Mouse (Mus musculus) c-Kit-positive CD71-negative TER-119-negative erythroid progenitor cells, embryonic 14.5 days (primary cell): ENCODE data around the gene Zfyve19.
A peak's percentile ranks its signal among the peaks of the same experiment; 100 is the strongest.

ENCODE experiments used
- DNase-seq: peaks from one replicate; pipeline ENCODE4 v3.0.0-alpha.2; 2013; ENCODE audit warnings: low read depth

The Zfyve19 gene

DNA sequence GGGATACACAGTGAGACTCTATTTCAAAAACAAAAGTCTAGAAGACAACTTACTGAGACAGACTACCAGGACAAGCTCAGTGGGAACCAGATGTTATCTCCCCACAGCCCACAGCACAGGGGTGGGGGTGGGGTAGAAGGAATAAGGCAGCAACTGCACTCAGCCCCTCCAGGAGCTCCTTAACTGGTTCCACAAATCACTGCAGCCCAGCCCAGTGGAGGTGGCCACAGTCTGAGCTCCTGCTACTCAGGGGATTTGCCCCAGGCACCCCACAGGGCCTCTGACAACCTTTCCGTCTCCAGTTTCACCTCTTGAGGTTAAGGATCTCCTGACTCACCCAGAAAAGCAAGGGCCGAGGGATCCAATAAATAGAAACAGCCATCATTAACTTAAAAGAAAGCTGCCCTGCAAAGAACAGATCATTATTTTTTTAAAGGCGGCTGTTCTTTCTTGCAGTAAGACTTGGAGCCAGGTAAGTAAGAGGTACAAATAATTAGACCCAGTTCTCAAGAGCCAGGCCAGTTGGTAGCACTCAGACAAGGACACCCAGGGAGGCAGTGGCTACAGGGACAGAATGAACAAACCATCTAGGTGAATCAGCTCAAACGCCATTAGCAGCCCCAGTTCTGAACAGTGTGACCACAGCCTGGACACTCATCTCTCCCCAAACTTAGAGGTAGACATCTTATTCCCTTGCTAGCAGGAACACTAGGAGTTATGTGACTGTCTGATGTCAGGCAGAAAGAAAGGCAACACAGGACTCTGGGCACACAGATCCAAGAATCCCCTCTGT is 11.9 kb upstream of the Zfyve19 start:
- no peak for DNase-seq

DNA sequence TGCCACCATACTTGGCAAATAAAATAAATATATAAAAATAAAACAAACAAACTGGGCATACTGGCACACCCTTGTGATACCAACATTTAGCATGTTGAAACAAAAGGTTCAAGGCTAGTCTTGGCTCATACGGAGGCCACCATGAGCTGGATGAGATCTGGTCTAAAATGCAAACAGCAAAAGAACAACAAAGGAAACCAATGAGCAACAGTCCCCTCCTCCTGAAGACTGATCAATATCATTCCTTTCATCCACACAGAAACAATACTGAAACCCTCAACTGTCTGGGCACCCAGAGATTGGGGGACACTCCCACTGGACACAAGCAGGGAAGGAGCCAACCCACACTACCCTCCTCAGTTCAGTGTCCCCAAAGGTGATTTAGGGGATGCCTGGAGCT is 10.9 kb upstream of the Zfyve19 start:
- DNase-seq: no peak

DNA sequence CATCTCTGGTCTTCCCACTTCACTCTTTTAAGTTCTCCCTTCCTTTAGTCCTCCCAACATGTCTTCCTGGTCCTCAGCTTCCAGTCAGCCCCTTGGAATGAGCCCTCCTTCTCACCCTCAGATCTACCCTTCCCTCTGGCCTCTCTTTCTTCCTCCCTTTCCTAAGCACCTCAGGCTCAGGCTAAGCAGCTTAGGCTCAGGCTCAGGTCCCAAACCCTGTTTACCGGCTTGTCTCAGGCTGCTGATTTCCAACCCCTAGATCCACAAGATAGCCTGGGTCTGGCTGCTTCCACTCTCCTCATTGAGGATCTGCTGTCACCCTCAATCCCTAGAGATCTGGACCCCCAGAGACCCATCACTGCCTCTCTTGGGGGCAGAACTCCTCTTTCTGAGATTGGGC is 10.4 kb upstream of the Zfyve19 start:
- DNase-seq: no peak

DNA sequence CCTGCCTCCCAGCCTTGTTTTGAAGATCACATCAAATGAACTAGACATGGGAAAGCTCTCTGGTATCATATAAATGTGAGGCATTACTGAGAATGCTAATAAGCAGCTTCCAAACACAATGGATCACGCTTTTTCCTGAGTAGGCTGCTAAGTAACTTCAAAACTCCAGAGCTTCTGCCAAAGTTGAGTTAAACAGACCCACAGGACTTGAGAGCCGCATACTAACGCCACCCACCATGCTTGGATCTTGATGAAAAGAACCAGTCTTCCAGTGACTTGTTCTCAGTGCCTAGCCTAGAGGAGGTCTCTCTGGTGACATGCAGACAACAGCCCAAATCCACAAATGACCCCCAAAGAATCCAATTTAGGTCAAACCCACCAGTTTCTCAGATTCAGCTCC is 9.5 kb upstream of the Zfyve19 start:
- no peak for DNase-seq

DNA sequence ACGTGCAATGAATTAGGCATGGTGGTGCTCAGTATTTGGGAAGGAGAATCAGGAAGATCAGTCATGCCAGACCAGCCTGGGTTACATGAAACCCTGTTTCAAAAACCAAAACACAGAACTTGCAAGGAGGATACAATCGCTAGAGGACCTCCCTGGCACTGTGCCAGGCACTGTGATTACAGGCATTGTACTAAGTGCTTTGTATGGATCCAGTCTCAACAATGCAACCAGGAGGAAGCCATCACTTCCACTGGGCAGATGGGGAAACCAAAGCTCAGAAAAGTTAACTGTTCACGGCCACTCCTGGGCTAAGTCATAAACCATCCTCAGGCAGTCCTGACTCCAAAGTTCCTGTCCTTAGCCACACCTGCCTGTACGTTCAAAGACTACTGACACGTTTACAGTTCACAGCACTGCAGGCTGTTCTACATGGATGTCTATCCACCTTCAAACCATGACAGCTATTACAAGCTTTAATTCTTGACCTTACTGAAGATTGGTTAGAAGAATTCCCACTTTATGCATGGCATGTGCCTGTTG is 5.4 kb upstream of the Zfyve19 start:
- no peak for DNase-seq

DNA sequence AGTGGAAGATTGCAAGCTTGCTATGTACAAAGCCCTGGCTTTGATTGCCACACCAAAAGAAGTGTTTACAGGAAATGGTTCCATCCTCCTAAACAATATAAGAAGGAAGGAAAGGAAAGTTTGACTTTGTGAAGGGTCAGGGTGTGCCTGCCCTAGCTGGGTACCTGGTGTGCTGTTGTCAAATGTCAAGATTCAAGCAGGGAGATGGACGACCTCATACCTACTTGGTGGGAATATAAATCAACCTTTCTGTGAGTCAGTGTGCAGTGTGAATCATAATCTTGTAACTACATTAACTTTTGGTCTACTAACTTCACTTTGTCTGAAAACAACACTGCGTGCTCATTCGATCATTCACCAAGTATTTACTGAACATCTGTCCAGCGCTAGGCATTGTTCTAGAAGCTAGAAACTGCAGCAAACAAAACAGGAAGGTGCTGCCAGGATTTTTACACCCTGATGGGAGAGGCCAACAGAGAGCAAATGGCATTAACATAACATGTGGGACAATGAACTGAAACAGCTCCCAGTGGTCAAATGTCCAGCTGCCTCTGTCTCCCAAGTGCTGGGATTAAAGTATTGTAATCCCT is 4.5 kb upstream of the Zfyve19 start:
- no peak for DNase-seq

DNA sequence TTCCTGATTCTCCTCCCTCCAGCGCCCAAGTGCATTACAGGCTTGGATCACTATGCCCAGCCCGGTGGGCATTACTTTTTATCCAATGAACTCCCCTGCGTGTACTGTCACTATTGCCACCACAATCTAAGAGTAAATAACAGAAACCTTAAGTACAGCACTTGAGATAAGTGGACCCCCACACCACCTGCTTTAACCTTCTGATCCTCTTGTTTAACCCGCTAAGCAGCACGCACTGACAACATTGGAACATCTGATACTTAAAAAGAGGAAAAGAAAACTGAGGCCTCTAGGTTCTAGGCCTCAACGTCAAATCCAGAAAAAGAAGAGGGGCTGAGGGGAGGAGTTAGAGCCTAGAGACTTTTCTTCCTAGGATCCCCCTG is 465 bp upstream of the Zfyve19 start:
- no peak for DNase-seq

DNA sequence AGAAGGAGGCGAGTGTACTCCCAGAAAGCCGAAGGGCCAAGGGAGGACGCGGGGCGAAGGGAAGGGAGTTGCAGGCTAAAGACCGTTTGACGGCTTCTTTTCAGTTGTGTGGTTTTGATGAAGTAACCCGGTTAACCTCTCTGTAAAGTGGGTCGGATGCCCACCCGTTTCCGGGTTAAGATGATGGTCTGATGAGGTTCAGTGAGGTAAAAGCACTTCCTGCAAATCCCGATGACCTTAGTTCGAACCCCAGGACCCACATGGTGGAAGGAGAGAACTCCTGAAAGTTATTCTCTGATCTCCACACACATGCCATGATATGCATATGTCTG is 725 bp downstream of the Zfyve19 start:
- no peak for DNase-seq

DNA sequence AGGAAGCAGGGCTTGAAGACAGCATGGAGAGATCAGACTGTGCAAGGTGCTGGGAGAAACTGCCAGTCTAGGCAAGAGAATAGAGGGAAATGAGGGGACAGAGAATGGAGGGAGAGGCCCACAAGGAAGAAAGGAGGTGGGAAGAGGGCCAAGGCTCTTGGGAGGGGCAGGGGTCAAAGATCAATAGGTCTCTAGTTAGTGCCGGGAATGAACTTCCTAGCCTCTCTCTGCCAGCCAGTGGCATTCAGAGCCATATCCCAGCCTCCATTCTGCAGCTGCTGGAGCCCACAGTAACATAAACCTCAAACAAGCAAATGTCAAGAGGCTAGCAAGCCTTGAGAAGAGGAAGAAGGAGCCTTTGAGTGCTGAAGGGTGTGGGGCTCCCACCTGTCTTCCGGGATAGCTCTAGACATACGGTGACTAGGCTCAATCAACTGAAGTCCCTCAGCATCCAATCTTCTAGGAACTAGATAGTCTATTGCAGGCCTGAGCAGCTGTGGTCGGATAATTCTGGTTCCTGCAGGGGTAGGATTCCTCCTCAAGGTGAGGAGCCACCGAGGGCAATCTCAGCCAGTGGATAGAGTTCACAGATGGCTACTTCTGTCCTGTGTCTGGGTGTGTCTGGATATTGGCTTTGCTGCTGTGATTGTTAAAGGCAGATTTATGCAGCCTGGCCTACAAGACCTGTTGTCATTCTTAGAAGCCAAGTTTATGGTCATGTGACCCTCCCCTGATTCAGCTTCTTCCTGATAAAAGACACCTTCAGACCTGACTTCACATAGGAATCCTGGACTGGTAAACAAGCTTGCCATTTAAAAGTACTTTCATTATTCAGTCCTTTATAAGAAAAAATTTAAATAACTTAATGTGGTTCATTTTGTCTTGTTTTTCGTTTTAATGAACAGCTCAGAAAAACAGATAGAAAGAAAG is 21.6 kb downstream of the Zfyve19 start, which contains the start of gene Ppp1r14d:
Gene Ppp1r14d, minus strand, starts transcription at position 132 of the 930 bp plus-strand sequence.
- no peak for DNase-seq

DNA sequence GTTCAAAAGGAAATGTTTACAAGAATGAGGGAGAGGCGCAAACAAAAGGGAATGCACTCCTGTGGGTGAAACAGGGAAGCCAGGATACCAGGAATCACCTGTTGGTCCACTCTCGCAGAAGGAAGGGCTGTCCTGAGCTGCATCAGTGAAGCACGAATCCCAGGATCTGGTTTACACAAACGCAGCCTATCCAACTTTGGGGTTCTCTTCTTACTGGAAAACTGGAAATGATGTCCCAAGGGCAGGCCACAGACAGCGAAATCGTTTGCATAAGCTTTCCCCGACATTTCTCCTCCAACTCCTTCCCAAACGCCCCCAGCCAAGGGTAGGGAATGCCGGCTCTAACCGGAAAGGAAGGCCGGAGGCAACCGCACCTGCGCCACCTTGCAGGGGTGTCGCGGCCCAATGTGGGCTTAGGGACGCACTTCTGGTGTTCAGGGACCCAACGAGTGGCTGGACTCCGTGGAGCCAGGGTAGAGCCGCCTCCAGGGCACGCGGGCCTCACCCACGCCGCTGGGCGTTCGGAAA is 28.3 kb downstream of the Zfyve19 start:
- DNase-seq: no peak

DNA sequence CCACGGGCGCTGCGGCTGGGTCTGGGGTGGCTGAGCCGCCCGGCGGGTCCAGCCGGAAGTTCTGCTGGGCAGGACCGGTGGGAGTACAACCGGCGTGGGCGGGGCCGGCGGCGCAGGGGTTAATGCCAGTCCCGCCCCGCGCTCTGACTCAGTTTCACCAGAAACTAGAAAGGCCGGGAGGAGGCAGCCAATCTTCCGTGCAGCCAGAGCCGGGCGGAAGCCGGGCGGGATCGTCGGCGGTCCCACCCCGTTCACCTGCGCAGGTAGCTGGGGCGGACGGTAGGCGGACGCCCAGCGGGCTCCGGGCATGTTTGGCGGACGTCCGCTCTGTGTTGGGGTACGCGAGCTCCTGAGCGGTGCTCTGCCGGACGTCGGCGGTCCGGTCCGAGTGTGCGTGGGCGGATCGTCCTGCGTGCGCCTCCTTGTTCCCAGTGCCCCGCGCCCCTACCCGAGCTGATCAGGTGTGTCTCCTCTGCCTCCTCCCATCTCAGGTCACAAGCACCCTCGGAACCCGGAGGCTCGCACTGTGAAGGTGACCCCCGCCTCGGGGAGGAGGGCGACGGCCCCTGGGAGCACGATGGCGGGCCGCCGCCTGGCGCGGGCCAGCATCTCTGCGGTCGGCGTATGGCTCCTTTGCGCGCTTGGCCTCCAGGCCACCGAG is 28.9 kb downstream of the Zfyve19 start, which contains the start of gene Spint1:
Gene Spint1, plus strand, starts transcription at position 153 of the 661 bp plus-strand sequence.
- DNase-seq: no peak

DNA sequence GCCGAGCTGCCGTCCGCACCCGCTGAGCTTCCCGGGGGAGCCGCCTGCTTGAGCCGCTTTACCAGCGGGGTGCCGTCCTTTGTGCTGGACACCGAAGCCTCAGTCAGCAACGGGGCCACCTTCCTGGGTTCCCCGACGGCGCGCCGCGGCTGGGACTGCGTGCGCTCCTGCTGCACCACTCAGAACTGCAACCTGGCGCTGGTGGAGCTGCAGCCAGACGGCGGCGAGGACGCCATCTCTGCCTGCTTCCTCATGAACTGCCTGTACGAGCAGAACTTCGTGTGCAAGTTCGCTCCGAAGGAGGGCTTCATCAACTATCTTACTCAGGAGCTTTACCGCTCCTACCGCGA is 29.4 kb downstream of the Zfyve19 start:
- no peak for DNase-seq

DNA sequence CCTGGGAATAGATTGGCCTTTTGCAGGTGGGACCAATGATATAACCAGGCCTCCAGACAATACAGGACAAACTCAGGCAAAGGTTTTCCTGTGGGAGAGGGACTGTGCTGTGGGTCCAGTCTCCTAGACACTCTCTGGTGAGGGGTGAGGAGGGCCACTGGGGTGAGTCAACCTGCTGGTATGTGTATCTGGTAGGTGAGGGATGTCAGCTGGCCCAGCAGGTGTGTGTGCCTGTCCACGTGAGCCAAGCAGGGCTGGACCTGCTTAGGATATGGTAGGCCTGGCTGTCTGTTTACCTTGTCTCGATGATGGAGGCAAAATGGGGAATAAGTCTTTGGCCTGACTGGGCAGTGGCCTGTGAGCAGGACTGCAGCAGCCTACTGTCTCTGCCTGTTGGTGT is 30.3 kb downstream of the Zfyve19 start:
- no peak for DNase-seq

DNA sequence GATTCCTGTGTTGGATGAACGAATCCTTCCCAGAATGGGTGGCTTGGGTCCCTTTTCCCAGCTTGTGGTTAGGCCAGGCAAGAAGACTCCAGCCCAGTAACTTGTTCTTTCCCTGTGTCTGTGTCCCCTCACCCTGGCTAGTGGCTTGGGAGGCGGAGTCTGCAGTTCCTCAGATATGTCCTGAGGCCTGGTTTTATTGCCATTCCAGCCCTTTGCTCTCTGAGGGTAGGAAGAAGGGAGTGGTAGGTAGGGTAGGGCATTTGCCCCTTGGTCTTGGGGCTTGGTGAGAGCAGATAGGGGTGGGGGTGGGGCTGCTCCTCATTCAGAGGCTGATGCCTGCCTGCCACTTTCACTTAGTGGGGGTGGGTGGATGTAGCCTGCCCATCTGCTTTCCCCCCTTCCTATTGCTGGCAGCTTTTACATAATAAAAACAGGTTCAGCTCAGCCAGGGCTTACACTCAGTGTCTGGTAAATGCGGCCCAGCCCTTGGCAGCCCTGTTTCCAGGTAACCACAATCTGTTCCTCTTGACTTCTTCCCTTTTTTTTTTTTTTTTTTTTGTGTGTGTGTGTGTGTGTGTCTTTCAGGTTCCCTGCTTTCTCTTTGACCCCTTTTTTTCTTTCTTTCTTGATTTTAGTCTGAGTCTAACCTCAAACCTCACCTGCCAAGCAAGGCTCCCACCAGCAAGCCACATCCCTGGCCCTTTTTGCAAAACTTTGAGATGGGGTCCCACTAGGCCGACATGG is 31.8 kb downstream of the Zfyve19 start:
- no peak for DNase-seq

DNA sequence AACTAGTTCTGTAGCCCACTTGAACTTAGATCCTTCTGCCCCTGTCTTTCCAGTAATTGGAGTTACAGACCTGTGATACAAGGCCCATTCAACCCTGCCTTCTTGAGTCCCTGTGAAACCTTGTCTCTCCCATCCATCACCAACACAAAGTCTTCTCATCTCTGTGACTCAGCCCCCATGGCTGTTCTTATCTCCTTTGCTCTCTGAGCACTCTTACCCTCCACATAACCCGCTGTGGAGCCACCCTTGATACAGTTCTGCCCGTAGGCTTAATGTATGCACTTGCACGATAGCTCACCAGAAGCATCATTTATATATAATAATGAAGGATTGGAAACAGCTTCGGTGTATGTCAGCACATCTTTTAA is 32.4 kb downstream of the Zfyve19 start:
- DNase-seq: no peak

DNA sequence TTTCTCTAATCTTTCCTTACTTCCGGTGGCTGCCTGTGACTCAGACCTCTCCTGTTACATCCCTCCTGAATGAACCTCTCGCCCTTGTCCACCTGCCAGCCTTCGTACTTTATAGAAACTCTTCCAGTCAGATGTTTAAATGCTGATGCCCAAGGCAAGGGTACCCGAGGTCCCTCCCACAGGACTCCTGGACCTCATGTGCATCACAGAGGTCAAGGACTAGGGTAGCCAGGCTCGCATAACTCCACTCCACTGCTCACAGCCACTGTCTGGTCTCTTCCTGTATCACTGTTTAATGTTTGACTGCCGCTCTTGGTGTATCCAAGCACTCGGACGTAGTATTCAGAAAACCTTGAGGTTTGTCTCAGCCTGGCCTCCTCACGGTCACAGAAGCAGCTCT is 34.1 kb downstream of the Zfyve19 start:
- DNase-seq: no peak

DNA sequence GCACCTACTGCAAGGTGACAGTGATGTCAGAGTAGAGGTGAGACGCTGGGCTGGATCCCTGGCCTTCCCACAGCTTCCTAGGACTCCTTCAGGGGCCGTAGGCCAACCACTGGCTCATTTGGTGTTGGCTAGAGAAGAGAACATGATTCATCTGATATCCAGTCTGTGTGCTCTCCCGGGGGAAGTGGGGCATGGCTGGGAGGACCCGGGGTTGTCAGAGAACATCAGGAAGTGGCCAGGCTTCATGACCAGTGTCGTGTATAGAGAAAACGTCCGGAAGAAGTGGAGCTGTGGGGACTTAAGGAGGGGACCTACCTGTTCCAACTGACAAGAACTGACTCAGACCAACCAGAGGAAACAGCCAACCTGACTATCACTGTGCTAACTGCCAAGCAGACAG is 36.8 kb downstream of the Zfyve19 start:
- DNase-seq: no peak

DNA sequence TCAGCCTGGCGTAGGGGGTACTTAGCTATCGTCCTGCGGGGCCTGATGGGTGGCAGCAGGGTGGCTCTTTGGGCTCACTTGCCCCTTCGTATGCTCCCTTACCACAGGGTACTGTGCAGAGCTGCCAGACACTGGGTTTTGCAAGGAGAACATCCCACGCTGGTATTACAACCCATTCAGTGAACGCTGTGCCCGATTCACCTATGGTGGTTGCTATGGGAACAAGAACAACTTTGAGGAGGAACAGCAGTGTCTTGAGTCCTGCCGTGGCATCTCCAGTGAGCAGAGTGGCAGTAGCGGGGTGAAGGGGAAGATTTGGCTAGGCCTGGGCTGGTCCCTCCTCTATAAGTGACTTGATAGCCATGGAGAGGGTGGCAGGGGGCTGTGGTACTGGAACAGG is 39.5 kb downstream of the Zfyve19 start:
- DNase-seq: no peak

DNA sequence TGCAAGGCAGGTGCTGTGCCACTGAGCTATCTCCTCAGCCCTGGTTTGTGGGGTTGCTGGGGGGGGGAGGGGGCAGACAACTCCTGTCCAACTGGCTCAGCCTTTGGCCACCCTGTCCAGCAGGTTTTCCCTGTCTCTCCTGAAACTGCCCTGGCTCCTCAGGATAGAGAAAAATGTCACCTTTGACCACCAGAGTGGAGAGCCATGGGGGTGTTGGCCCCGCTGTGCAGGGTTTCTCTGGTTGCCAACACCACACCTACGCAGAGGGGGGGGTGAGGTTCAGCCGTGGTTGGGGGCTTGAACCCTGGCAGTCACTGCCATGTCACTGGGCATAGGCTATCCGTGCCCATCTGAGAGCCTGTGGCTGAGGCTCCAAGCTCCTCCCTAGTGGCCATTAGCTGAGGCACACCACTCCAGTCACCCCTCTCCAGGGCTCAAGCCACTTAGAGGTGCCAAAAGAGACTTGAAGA is 41.2 kb downstream of the Zfyve19 start:
- no peak for DNase-seq

DNA sequence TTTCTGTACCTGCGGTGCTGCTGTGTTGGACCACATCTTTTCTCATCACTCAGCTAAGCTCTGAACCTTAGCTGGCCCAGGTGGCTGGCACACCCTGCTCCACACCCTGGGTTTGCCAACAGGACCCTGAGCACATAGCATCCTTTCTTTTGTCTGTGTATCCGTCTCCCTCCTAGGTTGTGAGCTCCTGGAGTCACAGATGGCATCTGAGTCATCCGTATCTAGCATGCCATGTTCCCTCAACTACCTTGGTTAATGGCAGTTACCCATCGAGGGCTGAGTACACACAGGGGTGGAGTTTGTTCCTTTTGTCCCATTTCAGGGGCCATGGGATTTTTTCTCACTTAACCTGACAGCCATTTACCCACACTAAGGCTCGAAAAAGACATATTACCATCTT is 42.0 kb downstream of the Zfyve19 start:
- DNase-seq: no peak

DNA sequence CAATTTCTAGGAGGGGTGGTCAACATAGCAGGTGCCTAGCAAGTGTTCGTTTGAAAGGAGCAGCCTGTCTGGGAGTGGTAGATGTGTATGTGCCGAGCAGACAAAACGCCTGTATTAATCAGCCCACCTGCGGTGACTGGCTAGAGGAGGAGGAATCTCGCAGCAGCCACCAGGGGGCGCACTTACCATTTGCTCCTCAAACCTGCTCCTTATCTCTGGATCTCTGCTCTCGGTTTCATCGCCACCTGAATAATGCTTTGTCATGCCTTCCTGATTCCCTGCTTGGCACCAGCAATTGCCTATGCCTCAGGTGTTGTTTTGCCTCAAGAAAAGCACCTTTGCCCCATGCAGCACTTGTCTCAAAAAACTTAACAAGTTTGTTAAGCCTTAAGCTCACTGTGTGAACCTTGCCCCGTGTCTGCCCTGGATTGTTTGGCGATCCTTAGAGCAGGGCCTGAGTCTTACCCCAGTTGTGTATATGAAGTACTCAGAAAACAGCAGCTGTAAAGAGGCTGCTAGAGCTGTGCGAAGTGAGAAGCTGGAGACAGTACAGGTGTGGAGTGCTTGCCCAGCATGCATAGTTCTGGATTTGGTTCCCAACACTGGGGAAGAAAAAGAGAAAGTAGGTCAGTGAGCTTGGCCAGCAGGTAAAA is 42.5 kb downstream of the Zfyve19 start:
- DNase-seq: peak; percentile 79
